Mouse (Mus musculus): ENCODE results near the gene Prrc2b. TPM values are rescaled to one million over a fixed set of nuclear protein-coding genes. Genes with fewer than 3 reads are reported as not detected.

Prrc2b gene
- polyA plus RNA-seq, 1 experiment from 2014 or later = 17.7 TPM

GRCm38 (mm10) chr2:32154998-32155541 is 4.2 kb downstream of the Prrc2b start:
- H3K4me1 ChIP-seq (replicated peaks; ENCODE audit: control insufficient read depth, insufficient read depth, low read length) = peaks cover 32% of the 10 kb centered on the region
- no peaks in the 10 kb centered on the region; the same call in 1 of the 2 replicates for H3K36me3 ChIP-seq (ENCODE audit: control insufficient read depth, insufficient read depth)
- no peaks in the 10 kb centered on the region for H3K27me3 ChIP-seq (replicated peaks; ENCODE audit: control insufficient read depth, insufficient read depth, low read length)
- no peak for ATAC-seq
- H3K27ac ChIP-seq (ENCODE audit: low read depth, low read length) = 0 out of 2 replicates have a peak overlapping the region, but pooled peaks have one; percentile 94
- H3K9me3 ChIP-seq (ENCODE audit: control insufficient read depth) = no peaks in the 10 kb centered on the region
- peak overlapping the region; percentile 7; the same call in 1 of the 2 replicates for H3K9ac ChIP-seq (ENCODE audit: low read depth, low read length)
- no peak overlapping the region for H3K4me3 ChIP-seq (ENCODE audit: low read depth, low read length)
- H3K4me2 ChIP-seq (replicated peaks; ENCODE audit: low read depth) = peak overlapping the region; percentile 70
- 49% methylated on average over 7 of the region's 7 CpGs for WGBS
- TF ChIP-seq CTCF (IDR thresholded peaks at IDR 0.05; ENCODE audit: low read depth) = no peak

- Histone ChIP-seq H3K9ac (ENCODE audit: low read depth, low read length) (no peak overlapping the region), H3K4me3 (ENCODE audit: low read depth, low read length) (no peak overlapping the region), H3K27me3 (replicated peaks; ENCODE audit: control insufficient read depth, insufficient read depth, low read length) (no peaks in the 10 kb centered on the region), H3K4me2 (replicated peaks; ENCODE audit: low read depth) (no peak overlapping the region), H3K4me1 (replicated peaks; ENCODE audit: control insufficient read depth, insufficient read depth, low read length) (peaks cover 32% of the 10 kb centered on the region), H3K36me3 (ENCODE audit: control insufficient read depth, insufficient read depth) (no peaks in the 10 kb centered on the region; the same call in 1 of the 2 replicates), H3K9me3 (ENCODE audit: control insufficient read depth) (no peaks in the 10 kb centered on the region), H3K27ac (ENCODE audit: low read depth, low read length) (no peak overlapping the region)
- no peak for TF ChIP-seq CTCF (IDR thresholded peaks at IDR 0.05; ENCODE audit: low read depth)
- WGBS = 50% methylated on average over 6 of the region's 6 CpGs
- no peak for ATAC-seq
Observed at GRCm38 (mm10) chr2:32155614-32156013, 4.7 kb downstream of the Prrc2b start.

DNA sequence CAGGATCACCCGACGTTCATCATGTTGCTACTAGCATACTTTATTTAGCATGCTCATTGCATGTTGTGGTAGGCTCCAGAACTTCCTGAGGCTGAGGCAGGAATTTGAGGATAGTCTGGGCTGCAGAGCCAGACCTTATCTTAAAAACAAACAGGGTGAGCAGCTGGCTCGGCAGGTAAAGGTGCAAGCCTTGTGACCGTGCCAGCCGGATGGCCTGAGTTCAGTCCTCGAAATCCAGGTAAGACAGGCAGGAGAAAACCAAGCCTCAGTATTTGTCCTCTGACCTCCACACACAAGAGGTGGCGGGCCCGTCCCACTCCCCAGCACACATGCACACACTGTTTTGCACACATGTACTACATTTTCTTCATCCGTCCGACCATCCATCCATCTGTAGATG is 5.8 kb downstream of the Prrc2b start:
- H3K4me1 ChIP-seq (replicated peaks; ENCODE audit: control insufficient read depth, insufficient read depth, low read length) = peaks cover 32% of the 10 kb centered on the region
- H3K27me3 ChIP-seq (replicated peaks; ENCODE audit: control insufficient read depth, insufficient read depth, low read length) = no peaks in the 10 kb centered on the region
- H3K36me3 ChIP-seq (ENCODE audit: control insufficient read depth, insufficient read depth) = no peaks in the 10 kb centered on the region; the same call in 1 of the 2 replicates
- no peak for TF ChIP-seq CTCF (IDR thresholded peaks at IDR 0.05; ENCODE audit: low read depth)
- H3K4me2 ChIP-seq (replicated peaks; ENCODE audit: low read depth) = no peak overlapping the region
- 44% methylated on average over 10 of the region's 10 CpGs for WGBS
- H3K27ac ChIP-seq (ENCODE audit: low read depth, low read length) = no peak overlapping the region
- ATAC-seq = no peak
- no peaks in the 10 kb centered on the region for H3K9me3 ChIP-seq (ENCODE audit: control insufficient read depth)
- H3K9ac ChIP-seq (ENCODE audit: low read depth, low read length) = no peak overlapping the region
- no peak overlapping the region for H3K4me3 ChIP-seq (ENCODE audit: low read depth, low read length)

- no peak overlapping the region; the same call in 1 of the 2 replicates for H3K4me2 ChIP-seq (replicated peaks; ENCODE audit: low read depth)
- no peak for ATAC-seq
- no peak overlapping the region for H3K9ac ChIP-seq (ENCODE audit: low read depth, low read length)
- H3K9me3 ChIP-seq (ENCODE audit: control insufficient read depth) = no peaks in the 10 kb centered on the region
- no peaks in the 10 kb centered on the region for H3K27me3 ChIP-seq (replicated peaks; ENCODE audit: control insufficient read depth, insufficient read depth, low read length)
- no peak overlapping the region for H3K4me3 ChIP-seq (ENCODE audit: low read depth, low read length)
- WGBS = 33% methylated on average over 4 of the region's 4 CpGs
- H3K27ac ChIP-seq (ENCODE audit: low read depth, low read length) = no peak overlapping the region
- TF ChIP-seq CTCF (IDR thresholded peaks at IDR 0.05; ENCODE audit: low read depth) = no peak
- H3K4me1 ChIP-seq (replicated peaks; ENCODE audit: control insufficient read depth, insufficient read depth, low read length) = peaks cover 29% of the 10 kb centered on the region
- no peaks in the 10 kb centered on the region; the same call in 1 of the 2 replicates for H3K36me3 ChIP-seq (ENCODE audit: control insufficient read depth, insufficient read depth)
Observed at GRCm38 (mm10) chr2:32157328-32157727, 6.4 kb downstream of the Prrc2b start.

DNA sequence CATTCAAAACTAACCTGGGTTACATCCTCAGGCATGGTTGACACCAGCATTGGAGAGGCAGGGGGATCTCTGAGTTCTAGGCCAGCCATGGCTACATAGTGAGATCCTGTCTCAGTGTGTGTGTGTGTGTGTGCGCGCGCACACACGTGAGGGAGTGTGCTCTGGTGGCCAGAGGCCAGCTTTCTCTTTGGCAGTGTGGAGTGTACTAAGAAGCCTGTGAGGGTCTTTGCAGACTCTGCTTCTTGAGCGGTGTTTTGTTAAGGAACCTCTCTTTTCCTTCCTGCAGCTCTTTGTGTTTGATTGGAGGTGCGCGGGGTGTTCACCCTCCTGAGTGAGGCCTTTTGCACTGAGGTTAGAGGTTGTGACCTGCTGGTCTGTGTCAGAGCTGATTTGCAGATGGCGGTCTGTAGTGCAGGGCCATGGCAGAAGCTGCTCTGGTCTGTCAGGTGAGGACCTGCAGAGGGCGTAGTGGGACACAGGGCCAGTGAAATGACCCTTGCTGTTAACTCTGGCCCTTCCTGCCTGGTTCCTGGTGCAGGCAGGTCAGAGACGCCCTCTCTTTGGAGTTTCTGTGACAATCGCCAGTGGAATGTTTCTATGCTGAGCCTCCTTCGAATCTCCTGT is 7.8 kb downstream of the Prrc2b start:
- Histone ChIP-seq H3K27ac (ENCODE audit: low read depth, low read length) (no peak overlapping the region), H3K9me3 (ENCODE audit: control insufficient read depth) (no peaks in the 10 kb centered on the region), H3K4me3 (ENCODE audit: low read depth, low read length) (no peak overlapping the region), H3K4me1 (replicated peaks; ENCODE audit: control insufficient read depth, insufficient read depth, low read length) (peaks cover 27% of the 10 kb centered on the region), H3K9ac (ENCODE audit: low read depth, low read length) (no peak overlapping the region), H3K27me3 (replicated peaks; ENCODE audit: control insufficient read depth, insufficient read depth, low read length) (no peaks in the 10 kb centered on the region), H3K4me2 (replicated peaks; ENCODE audit: low read depth) (no peak overlapping the region), H3K36me3 (ENCODE audit: control insufficient read depth, insufficient read depth) (no peaks in the 10 kb centered on the region; the same call in 1 of the 2 replicates)
- TF ChIP-seq CTCF (IDR thresholded peaks at IDR 0.05; ENCODE audit: low read depth) = peak; percentile 47; the same call in 1 of the 2 replicates
- no peak for ATAC-seq
- 69% methylated on average over 12 of the region's 12 CpGs for WGBS

DNA sequence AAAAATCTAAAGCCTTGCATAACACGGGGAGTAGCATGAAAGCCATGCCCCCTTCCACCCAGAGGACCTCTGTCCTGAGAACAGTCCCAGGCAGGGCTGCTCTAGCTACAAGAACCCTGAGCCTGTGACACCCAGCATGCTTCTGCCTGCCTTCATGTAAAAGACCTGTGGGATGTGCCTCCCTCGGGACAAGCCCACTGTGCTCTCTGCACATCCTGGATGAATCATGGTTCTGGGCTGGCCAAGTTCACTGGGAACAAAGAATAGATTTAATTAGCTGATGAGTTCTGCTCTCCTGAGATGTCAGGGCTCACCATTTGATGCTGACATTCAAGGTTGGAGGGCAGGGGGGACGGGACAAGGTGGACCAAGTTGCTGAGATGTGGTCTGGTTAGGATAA is 9.6 kb downstream of the Prrc2b start:
- Histone ChIP-seq H3K36me3 (ENCODE audit: control insufficient read depth, insufficient read depth) (no peaks in the 10 kb centered on the region; the same call in 1 of the 2 replicates), H3K9me3 (ENCODE audit: control insufficient read depth) (no peaks in the 10 kb centered on the region), H3K4me2 (replicated peaks; ENCODE audit: low read depth) (no peak overlapping the region), H3K27ac (ENCODE audit: low read depth, low read length) (no peak overlapping the region), H3K9ac (ENCODE audit: low read depth, low read length) (no peak overlapping the region), H3K4me3 (ENCODE audit: low read depth, low read length) (no peak overlapping the region), H3K4me1 (replicated peaks; ENCODE audit: control insufficient read depth, insufficient read depth, low read length) (peaks cover 17% of the 10 kb centered on the region; the same call in 1 of the 2 replicates), H3K27me3 (replicated peaks; ENCODE audit: control insufficient read depth, insufficient read depth, low read length) (no peaks in the 10 kb centered on the region)
- TF ChIP-seq CTCF (IDR thresholded peaks at IDR 0.05; ENCODE audit: low read depth) = no peak
- ATAC-seq = no peak
- WGBS = 75% methylated on average over 3 of the region's 3 CpGs

All from intestine, postnatal 0 days (tissue).